Mouse (Mus musculus) heart, embryonic 11.5 days (tissue): ENCODE results near the gene Nt5c2. TPM values are rescaled to one million over a fixed set of nuclear protein-coding genes. Genes with fewer than 3 reads are reported as not detected.
A peak's percentile ranks its signal among the peaks of the same experiment; 100 is the strongest.

Experiments used
- ATAC-seq: fragments of 200-750 bp; cut with Nextera tagmentation; replicated peaks from 2 replicates; pipeline ENCODE4 v1.8.0; 2017; ENCODE audit warnings: moderate library complexity; ENCODE audit not compliant: insufficient number of reproducible peaks, low FRiP score, low TSS enrichment
- H3K27ac ChIP-seq: fragments of 300-500 bp; sonication (generic); 2 replicates; pipeline ENCODE4 v1.5.1; 2014; ENCODE audit warnings: mild to moderate bottlenecking, low read depth, low read length
- H3K27me3 ChIP-seq: fragments of 300-500 bp; sonication (generic); 2 replicates; pipeline ENCODE4 v1.6.1; 2014; ENCODE audit warnings: mild to moderate bottlenecking, low read length, mixed read lengths; ENCODE audit not compliant: control insufficient read depth, insufficient read depth
- H3K36me3 ChIP-seq: fragments of 300-500 bp; sonication (generic); 2 replicates; pipeline ENCODE4 v1.6.1; 2014; ENCODE audit warnings: mild to moderate bottlenecking, low read length, moderate library complexity, mixed read lengths; ENCODE audit not compliant: control insufficient read depth, insufficient read depth
- H3K4me1 ChIP-seq: fragments of 300-500 bp; sonication (generic); 2 replicates; pipeline ENCODE4 v1.6.1; 2014; ENCODE audit warnings: low read length; ENCODE audit not compliant: control insufficient read depth, insufficient read depth
- H3K4me2 ChIP-seq: fragments of 300-500 bp; sonication (generic); 2 replicates; pipeline ENCODE4 v1.6.1; 2014; ENCODE audit warnings: mild to moderate bottlenecking, moderate library complexity
- H3K4me3 ChIP-seq: fragments of 300-500 bp; sonication (generic); 2 replicates; pipeline ENCODE4 v1.5.1; 2014; ENCODE audit warnings: low read depth, low read length
- H3K9ac ChIP-seq: fragments of 300-500 bp; sonication (generic); 2 replicates; pipeline ENCODE4 v1.6.1; 2014; ENCODE audit warnings: mild to moderate bottlenecking, low read depth, low read length, moderate library complexity
- H3K9me3 ChIP-seq: fragments of 300-500 bp; sonication (generic); replicated peaks from 2 replicates; pipeline ENCODE4 v1.6.1; 2016; ENCODE audit warnings: low read length; ENCODE audit not compliant: control insufficient read depth
- WGBS: fragments of 180-500 bp; shearing (Covaris S2); extraction: QIAGEN DNeasy Blood & Tissue Kit; methylation state at CpG from one replicate; pipeline ENCODE4 v1.1.7; 2014; ENCODE audit not compliant: insufficient replicate concordance; 5-methylcytosine and 5-hydroxymethylcytosine counted together
- polyA plus RNA-seq: library from polyadenylated mRNA; unstranded; fragments of >200 nt; fragmentation: Nextera tagmentation; extraction: Ambion mirVana; gene quantifications from 2 replicates; pipeline ENCODE4 v1.2.1, GENCODE M21; 2014

The Nt5c2 gene
- polyA plus RNA-seq, 1 experiment from 2014 or later, result 82.3 TPM

DNA sequence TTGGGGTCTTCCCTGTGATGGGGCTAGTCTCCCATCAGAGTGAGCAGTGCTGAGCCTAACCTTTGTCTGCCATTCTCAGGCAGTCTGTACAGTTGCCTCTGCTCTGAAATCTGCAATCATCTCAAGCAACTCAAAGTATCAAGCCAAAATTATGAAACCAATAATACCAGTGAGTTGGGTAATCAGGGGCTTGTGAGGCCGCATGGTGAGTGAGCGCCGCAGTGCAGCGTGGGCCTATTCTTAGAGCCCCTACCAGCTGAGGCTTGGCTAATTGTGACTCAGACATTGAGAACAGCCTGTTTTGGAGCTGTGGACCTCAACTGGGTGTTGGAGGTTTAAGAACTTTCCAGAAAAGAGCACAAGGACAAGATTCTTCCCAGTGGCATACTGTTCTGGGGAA, 143.9 kb downstream of the Nt5c2 start:
- no peak overlapping the region for H3K27ac ChIP-seq
- 89% methylated on average over 4 of the region's 4 CpGs for WGBS
- no peak overlapping the region for H3K9ac ChIP-seq

DNA sequence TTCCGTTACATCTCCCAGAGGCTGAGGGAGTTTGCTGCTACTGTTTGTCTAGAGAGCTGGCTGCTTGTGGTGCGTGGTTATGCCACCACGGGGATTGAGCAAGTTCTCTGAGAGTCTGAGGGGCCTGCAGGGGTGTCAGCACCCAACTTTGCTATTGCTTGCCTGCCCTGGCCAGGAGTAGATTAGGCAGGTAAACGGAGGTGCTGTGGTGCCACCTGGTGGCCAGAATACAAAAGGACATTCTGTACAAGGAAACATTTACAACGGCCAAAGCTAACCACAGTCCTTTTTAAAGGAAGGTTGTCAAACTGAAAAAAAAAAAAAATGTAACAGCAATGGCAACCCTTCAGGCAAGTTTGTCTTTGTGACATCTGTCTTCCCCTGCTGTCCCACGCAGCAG, 145.4 kb downstream of the Nt5c2 start:
- Histone ChIP-seq H3K27ac (no peak overlapping the region), H3K4me2 (peak overlapping the region; percentile 12), H3K27me3 (no peaks in the 10 kb centered on the region), H3K9ac (no peak overlapping the region), H3K4me1 (peaks cover 9% of the 10 kb centered on the region; the same call in 1 of the 2 replicates), H3K36me3 (no peaks in the 10 kb centered on the region), H3K4me3 (no peak overlapping the region), H3K9me3 (no peaks in the 10 kb centered on the region)
- 10% methylated on average over 6 of the region's 6 CpGs for WGBS
- peak; percentile 33; the same call in 1 of the 2 replicates for ATAC-seq

More for the DNA sequence above, 143.9 kb downstream of the Nt5c2 start:
- no peaks in the 10 kb centered on the region for H3K27me3 ChIP-seq
- H3K4me1 ChIP-seq, result peaks cover 3% of the 10 kb centered on the region; the same call in 1 of the 2 replicates
- H3K4me2 ChIP-seq, result no peak overlapping the region
- no peak for ATAC-seq
- H3K9me3 ChIP-seq, result no peaks in the 10 kb centered on the region
- no peaks in the 10 kb centered on the region for H3K36me3 ChIP-seq
- H3K4me3 ChIP-seq, result no peak overlapping the region

- H3K27me3 ChIP-seq, result no peaks in the 10 kb centered on the region
- H3K4me2 ChIP-seq, result no peak overlapping the region
- H3K27ac ChIP-seq, result no peak overlapping the region
- 62% methylated on average over 11 of the region's 11 CpGs for WGBS
- no peaks in the 10 kb centered on the region for H3K9me3 ChIP-seq
- no peaks in the 10 kb centered on the region for H3K36me3 ChIP-seq
- ATAC-seq, result no peak
- no peak overlapping the region for H3K9ac ChIP-seq
- H3K4me3 ChIP-seq, result no peak overlapping the region
- H3K4me1 ChIP-seq, result peaks cover 10% of the 10 kb centered on the region; the same call in 1 of the 2 replicates
Observed at GRCm38 (mm10) chr19:46869049-46869448, 145.9 kb downstream of the Nt5c2 start.

DNA sequence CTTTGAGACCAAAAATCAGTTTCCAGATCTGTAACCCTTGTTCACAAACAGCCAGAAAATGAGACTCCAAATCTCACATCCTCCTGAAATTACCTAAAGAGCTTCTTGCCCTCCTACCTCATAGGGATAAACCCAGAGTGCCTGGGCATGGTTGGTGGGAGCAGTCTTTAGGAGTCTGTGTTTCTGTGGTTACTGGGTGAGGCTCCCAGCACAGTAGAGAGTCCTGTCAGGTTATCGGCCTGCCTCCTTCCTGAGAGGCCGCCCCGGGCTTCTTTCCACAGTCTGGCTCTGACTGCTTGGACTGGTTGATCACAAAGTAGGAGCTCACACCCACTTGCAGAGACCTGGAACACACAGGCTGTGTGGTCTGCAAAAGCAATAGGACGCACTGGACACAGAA, 149.6 kb downstream of the Nt5c2 start:
- no peak overlapping the region for H3K9ac ChIP-seq
- no peak overlapping the region for H3K27ac ChIP-seq
- WGBS, result 54% methylated on average over 4 of the region's 4 CpGs
- no peak overlapping the region for H3K4me2 ChIP-seq
- H3K9me3 ChIP-seq, result no peaks in the 10 kb centered on the region
- H3K4me3 ChIP-seq, result no peak overlapping the region
- H3K27me3 ChIP-seq, result no peaks in the 10 kb centered on the region
- peaks cover 17% of the 10 kb centered on the region; the same call in 1 of the 2 replicates for H3K4me1 ChIP-seq
- H3K36me3 ChIP-seq, result no peaks in the 10 kb centered on the region
- ATAC-seq, result no peak

- no peaks in the 10 kb centered on the region for H3K36me3 ChIP-seq
- ATAC-seq, result no peak
- H3K27me3 ChIP-seq, result no peaks in the 10 kb centered on the region
- WGBS, result 51% methylated on average over 6 of the region's 6 CpGs
- H3K4me1 ChIP-seq, result peaks cover 17% of the 10 kb centered on the region; the same call in 1 of the 2 replicates
- no peak overlapping the region for H3K9ac ChIP-seq
- no peak overlapping the region for H3K4me3 ChIP-seq
- H3K27ac ChIP-seq, result no peak overlapping the region
- no peak overlapping the region for H3K4me2 ChIP-seq
- no peaks in the 10 kb centered on the region for H3K9me3 ChIP-seq
Observed at GRCm38 (mm10) chr19:46864731-46865331, 150.1 kb downstream of the Nt5c2 start.

DNA sequence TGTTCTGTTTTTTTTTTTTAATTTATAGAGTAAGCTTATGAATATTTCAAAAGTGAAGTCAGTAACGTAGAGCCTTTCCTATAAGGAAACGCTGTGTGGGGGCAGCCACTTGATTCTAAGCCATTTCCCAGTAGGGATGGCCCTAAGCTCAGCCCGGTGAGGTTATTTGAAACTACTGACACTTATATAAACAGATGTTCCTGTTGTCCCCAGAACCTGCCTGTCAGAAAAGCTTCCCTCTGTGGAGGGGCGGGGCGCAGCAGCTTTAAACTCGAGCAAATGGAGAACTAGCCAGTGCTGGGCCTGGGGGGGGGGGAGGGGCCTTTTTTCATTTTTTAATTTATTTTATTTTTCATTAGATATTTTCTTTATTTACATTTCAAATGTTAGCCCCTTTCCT, 150.9 kb downstream of the Nt5c2 start:
- WGBS, result 53% methylated on average over 6 of the region's 6 CpGs
- Histone ChIP-seq H3K4me1 (0 out of 2 replicates have a peak, but pooled peaks cover 15% of the 10 kb centered on the region), H3K27ac (no peak overlapping the region), H3K27me3 (no peaks in the 10 kb centered on the region), H3K4me2 (no peak overlapping the region), H3K9ac (no peak overlapping the region), H3K36me3 (no peaks in the 10 kb centered on the region), H3K9me3 (no peaks in the 10 kb centered on the region), H3K4me3 (no peak overlapping the region)
- ATAC-seq, result no peak

- H3K27ac ChIP-seq, result no peak overlapping the region
- no peak overlapping the region for H3K4me3 ChIP-seq
- no peak overlapping the region for H3K9ac ChIP-seq
- H3K4me1 ChIP-seq, result 0 out of 2 replicates have a peak, but pooled peaks cover 15% of the 10 kb centered on the region
- no peaks in the 10 kb centered on the region for H3K36me3 ChIP-seq
- ATAC-seq, result no peak
- no peak overlapping the region for H3K4me2 ChIP-seq
- 65% methylated on average over 17 of the region's 17 CpGs for WGBS
- H3K27me3 ChIP-seq, result no peaks in the 10 kb centered on the region
- H3K9me3 ChIP-seq, result no peaks in the 10 kb centered on the region
Observed at GRCm38 (mm10) chr19:46863236-46863927, 151.6 kb downstream of the Nt5c2 start.

DNA sequence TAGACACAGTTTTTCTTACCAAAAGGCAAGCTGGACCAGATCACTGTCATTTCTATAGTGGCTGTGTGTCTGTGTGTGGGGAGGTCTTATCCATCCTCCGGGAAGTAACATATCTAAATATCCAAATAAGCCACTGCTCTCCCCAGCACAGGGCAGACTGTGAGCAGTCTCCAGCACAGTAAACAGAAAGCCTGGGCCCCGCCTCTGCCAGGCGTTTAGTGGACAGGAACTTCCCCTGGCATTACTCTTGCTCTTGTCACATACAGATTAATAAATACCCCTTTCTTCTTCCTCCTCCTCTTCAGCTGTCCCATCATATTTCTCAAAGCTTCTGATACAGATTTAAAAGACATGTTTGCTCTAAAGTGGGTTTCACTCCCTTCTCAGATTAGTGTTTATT, 152.4 kb downstream of the Nt5c2 start:
- Histone ChIP-seq H3K27me3 (no peaks in the 10 kb centered on the region), H3K9me3 (no peaks in the 10 kb centered on the region), H3K36me3 (no peaks in the 10 kb centered on the region), H3K4me1 (peaks cover 17% of the 10 kb centered on the region), H3K4me2 (no peak overlapping the region), H3K27ac (no peak overlapping the region), H3K4me3 (no peak overlapping the region), H3K9ac (no peak overlapping the region)
- no peak for ATAC-seq
- 30% methylated on average over 3 of the region's 3 CpGs for whole genome bisulfite sequencing
